Mouse (Mus musculus) urinary bladder, postnatal 4 days (tissue): Measurements from ENCODE around the gene H2-M5.
A peak's percentile ranks its signal among the peaks of the same experiment; 100 is the strongest.
"Not testable (repeated sequence)": the region's sequence is repeated elsewhere in the genome, so short reads cannot be mapped to it uniquely, and the experiment has no call there.

Experiments
- DNase-seq, 2 experiments: peaks; one replicate each; pipeline ENCODE4 v3.0.0; 2021 to 2022; ENCODE audit warnings: low spot score in 2 of 2

The H2-M5 gene

DNA sequence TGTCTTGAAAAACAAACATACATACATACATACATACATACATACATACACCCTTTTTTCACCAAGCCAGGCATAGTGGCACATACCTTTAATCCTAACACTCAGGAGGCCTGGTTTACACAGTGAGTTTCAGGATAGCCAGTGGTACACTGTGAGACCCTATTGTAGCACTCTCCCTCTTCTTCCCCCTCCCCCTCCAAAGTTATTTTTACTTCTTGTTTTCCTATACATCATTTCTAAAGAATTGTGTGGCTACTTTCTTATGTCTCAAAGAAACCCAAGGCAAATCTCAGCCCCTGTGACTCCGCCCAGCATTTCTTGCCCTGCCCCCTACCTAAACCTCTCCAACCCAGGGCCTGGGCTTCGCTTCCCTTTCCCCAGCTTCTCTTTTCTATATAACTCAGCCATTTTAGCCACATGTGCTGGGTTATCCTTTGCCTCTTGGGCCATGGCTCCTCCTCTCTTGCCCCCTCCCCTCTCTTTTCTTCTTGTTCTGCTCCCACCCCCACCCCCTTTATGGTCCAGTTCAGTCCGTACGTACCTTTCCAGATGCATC is 4.5 kb upstream of the H2-M5 start:
- no peak for DNase-seq

DNA sequence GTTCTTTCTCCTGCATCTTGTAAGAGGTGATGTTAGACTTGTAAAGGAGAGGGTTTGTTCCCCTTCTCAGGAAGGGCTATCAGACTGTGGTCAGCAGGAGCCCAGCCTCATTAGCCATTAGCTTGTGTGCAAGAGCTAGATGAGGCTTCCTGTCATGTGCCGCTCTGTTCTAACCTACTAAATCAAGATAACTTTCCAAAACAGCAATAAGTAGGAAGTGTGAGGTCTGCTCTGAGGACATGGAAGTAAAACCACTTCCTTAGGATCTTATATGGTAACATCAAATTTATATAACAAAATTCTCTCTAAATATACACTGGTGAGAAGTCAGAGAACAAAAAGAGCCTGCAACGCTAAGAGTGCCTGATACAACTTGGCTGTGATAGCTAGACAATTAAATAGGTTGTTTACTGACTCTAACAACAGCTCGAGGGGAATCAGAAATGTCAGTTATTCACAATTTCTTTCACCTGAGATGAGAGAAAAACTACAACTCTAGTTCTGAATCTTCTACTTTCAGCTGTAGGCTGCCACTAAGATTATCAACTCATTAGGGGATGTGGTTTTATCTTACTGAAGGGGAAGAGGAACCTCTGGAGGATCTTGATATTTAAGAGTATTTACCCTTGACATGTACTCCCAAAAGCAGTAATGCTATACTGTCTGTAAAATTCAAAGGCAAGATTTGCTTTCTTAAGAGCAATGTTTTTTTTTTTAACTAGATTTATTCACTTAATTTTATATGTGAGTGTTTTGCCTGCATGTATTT is 3.2 kb upstream of the H2-M5 start:
- DNase-seq = no peak

DNA sequence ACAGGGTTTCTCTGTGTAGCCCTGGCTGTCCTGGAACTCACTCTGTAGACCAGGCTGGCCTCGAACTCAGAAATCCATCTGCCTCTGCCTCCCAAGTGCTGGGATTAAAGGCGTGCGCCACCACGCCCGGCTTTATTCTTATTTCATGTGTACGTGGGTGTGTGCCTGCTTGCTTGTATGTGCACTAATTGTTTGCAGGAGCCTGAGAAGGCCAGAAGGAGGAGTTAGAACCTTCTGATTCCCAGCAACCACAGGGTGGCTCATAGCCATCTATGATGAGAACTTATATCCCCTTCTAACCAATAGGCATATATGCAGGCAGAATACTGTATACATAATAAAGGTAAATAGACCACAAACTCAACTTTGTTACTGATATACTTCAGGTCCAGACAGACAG is 1.3 kb upstream of the H2-M5 start:
- DNase-seq = not testable (repeated sequence)

DNA sequence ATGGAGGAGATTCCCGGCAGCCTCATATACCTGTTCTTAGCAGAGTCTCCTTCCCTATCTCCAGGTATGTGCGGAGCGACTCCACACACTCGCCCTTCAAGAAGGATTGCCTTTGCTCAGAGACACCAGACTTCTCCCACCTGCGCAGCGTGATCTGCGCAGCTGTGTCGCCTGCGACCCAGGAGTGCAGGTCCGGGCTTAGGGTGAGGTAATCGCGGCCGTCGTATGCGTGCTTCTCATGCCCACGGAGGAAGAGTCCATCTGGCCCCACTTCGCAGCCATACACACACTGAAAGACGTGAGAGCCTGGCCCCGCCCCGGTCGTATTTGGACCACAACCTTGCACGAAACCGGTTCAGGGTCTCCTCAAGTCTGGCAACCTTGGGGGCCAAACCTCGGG is 862 bp downstream of the H2-M5 start:
- no peak for DNase-seq

DNA sequence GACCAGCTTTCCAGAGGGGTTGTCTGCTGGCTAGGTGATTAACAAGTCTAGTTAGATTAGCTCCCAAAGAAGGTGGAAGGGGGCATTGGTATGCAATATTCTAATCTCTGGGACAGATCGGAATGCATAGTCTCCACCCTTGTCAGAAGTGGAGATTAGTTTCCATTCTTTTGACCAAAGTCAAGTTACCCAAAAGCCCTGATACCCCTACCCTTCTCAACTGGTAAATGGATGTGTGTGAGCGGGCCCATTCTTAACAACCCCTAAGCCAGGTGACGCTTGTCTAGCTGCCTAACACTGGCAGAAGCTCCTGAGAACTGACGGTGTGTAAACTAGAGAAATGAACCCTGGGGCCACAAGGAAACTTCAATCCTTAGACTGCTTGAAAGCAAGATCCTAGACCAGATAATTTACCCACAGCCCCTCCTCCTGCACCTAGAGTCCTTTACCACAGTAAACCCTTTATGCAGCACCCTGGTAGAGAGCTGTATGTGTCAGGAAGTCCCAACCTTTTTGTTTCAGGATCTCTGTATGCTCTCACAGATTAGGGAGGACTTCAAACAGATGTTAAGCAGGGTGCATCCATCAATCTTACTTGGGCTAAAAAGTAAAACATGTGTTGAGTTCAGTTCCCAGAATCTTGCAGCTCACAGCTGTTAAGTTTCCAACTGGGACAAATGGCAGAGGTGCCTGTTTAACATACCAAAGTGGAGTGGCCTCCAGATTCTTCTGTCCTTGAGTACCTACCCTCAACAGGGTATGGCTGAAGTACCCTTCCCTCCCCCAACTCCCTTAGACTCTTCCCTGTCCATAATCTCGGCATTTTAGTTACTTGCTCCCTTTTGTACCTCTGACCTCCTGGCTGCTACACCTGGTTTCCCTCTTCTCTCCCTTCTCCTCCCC is 6.8 kb downstream of the H2-M5 start:
- no peak for DNase-seq

DNA sequence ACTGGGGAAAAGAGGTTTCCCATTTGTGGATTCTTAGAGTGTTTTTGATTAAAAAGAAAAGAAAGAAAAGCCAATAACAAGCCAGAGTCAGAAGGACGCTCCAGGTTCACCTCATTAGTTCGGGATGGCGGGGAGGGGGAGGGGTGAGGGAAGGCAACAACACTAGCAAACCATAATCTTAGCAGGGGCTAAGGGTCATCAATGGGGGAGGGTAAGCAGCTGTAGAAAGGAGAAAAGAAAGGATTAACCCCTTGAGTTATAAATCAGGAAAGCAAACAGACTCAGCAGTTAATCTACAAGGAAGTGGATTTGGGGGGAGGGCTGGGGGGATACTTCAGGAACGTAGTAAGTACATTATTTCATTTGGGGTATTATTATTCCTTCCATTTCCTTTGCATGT is 7.5 kb downstream of the H2-M5 start:
- no peak for DNase-seq

DNA sequence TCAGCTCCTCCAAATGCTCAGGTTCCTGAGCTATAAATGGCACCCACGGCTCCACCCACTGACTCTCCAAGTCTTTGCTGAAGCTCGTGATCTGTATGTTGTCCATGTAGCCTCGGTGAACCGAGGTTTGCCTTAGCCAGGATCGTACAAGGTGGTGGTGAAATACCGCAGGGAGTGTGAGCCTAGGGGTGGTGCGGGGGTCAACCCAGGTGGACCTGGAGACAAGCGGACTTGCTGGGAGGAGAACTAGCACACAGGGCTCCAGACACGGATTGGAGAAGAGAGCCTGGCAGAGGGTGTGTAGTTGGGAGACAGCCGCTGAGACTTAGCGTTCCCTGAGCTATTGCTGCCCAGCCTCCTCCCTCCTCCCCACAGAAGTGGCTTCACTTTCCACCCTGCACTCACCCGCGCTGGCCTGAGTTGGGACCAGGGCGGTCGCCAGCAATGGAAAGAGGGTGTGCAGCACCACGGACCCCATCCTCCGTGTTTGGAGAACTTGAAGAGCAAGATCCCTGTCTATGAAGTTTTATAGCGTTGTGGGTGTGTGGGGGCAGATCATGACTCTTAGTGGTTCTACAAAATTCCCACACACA is 8.0 kb downstream of the H2-M5 start, which contains the start of gene 2410137M14Rik:
TSS of gene 2410137M14Rik (minus strand) at position 17 of the 593 bp plus-strand sequence.
- DNase-seq = no peak

DNA sequence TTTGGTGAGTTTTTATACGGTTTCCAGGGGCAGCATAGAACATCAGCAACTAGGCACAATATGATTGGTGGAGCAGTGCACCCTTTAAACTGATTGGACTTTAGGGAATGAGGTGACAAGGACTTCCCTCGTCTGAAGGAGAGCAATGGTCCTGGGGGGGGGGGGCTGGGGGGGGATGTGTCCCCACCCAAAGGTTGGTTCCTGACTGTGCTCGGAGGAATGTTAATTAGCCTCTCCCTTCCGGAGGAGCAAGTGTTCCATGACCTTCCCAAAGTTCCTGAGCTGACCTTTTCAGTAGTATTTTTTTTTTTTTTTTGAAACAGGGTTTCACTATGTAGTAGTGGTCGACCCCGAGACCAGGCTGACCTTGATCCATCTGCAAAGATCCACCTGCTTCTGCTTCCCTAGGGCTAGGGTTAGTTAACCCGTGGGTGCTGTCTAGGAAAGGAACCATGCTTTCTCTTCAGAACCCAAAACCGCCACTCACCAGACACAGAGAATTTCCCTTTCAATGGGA is 16.0 kb downstream of the H2-M5 start:
- DNase-seq = no peak

DNA sequence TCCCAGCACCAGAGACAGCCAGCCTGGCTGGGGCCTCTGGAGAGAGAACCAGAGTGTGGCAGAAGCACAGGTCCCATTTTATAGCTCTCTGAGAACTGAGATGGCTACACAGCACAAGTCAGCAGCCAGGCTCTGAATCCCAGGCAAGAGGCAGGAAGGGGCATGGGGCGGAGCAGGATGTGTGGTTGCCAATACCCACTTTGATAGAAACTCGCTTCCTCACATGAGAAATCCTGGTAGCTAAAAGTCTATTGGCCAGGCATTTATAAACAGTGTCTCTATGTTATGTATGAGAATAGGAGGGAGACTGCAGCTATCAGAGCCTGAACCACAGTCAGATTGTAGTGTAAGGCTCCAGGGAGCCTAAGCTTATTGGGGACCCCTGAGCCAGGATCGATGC is 16.5 kb downstream of the H2-M5 start:
- no peak for DNase-seq

DNA sequence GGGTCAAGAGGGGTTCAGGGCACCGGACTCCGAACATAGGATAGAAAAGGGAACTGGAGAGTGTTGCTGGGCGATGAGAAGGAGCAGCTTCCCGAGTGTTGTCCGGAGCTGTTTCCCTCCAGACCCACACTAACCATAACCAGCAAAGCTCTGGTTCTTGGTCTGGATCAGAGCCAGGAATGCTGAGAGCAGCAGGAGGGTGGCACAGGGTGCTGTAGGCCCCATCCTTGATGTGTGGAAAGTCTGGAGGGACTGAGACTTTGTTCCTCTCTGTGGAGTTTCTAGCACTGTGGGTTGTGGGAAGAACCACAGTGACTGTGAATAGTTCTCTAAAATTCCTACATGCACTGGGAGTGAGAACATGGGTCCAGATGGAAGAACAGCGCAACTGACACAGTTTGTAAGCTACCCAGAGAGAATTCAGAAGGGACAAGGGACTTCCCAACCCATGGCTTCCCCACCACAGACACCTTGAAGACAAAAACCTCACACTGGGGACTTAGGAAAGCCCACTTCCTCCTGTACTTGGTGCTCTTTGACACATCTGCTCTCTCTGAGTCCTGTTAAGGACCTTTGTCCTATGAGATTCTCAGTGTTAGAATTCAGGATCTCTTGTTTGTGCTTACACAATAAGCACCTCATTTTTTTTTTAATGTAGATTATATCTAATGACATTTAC is 18.0 kb downstream of the H2-M5 start:
- no peak for DNase-seq

DNA sequence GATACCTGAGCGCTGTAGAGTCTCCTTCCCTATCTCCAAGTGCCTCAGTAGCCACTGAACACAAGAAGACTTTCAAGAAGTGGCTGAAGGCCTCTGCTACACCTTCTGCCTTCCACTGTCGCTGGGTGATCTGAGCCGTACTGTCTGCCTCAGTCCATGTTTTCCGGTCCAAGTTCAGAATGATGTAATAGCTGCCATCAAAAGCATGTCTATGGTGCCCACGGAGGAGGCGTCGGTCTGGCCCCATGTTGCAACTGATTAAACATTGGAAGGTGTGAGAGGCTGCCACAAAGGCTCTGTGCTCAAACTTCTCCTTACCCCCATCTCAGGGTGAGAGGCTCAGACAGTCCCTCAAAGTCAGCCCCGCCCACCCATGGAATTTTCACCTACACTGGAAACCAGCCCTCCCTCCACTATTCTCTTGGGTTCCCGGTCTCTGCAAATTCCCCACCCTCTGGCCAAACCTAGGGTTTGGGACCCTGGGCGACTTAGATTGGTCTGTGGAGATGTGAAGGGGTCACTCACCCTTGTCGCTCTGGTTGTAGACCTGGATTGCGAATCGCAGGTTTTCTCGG is 18.9 kb downstream of the H2-M5 start:
- no peak for DNase-seq

DNA sequence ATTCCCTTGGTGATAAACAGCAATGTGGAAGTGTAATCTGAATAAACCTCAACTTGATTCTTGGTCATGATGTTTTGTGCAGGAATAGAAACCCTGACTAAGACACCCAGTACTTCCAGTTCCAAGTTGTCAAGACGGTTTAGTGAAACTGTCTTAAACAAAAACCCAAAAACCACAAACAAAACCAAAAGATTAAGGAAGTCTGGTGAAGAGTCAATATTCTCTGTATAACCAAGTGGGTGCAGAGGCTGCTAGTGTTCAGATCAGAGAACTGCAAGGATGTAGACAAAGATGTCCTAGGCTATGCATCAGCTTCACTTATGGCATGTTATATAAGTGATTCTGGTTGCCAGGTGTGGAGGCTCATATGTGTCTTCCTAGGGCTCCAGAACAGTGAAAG is 22.5 kb downstream of the H2-M5 start:
- DNase-seq = no peak

DNA sequence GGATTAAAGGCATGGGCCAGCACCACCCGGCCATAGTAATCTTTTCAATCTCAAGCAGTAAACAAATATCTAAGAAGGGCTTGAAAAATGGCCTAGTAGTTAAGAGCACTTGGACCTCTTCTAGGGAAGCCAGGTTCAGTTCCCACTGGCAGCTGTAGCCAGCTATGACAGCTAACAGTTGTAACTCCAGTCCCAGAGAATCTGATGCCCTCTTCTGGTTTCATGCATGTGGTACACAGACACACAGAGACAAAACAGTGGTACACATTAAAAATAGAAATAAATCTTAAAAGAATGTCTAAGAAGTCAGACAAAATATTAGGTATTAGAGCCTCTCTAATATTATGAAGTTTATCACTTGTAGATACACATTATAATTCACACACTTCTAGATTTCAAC is 28.2 kb downstream of the H2-M5 start:
- DNase-seq = no peak

DNA sequence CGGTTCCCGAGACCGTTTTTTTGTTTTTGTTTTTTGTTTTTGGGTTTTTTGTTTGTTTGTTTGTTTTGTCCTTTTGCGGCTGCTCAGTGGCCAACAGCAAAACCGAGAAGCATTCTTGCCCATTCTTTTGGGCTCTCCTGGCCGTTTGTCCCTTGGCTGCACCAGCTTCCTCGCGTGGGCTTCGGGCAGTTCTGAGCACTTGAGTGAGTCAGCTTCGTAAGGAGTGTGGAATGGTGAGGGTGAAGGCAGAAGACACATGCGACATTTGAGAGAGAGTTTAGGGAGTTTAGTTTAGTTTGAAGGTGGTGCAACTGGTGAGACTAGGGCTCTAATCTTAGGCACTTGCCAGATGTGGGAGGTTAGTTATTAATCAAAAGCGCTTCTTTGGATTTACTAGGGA is 30.5 kb downstream of the H2-M5 start:
- no peak for DNase-seq

DNA sequence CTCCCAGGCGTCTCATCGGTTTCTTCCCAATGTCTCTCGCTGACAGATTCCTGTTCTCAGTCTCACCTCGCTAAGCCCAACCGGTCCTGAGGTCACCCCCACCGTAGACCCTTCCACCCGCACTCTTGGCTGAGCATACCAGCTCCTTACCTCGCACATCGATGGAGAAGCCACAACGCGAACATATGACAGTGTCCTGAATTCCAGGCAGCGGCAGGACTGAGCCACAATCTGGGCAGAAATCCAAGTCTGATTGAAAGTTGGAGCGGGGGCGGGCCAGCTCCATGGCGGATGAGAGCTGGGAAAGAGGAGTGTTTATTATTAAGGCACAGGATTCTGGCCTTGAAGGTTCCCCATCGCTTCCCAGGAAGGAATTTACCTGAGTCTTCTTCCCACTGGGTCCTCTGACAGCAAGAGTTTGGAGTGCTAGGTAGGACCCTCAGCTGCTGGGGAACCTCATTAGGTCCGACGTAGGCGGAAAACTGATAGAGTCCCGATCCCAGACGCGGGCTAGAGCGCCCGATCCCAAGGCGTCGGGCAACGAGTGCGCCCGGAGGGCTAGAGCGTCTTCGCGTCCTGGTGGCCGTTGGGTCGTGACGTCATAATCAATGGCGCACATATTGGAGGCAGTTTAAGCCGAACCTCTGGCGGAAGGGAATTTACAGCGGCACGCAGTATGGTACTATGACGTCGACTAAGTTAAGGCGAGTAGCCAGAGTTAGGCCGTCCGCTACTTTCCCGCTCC is 31.2 kb downstream of the H2-M5 start, which contains the start of the genes Znrd1 and Znrd1as:
TSS of gene Znrd1 (minus strand) at position 561 of the 745 bp plus-strand sequence.
TSS of gene Znrd1as (plus strand) at position 594 of the 745 bp plus-strand sequence.
- DNase-seq = peak; percentile 90 to 92

DNA sequence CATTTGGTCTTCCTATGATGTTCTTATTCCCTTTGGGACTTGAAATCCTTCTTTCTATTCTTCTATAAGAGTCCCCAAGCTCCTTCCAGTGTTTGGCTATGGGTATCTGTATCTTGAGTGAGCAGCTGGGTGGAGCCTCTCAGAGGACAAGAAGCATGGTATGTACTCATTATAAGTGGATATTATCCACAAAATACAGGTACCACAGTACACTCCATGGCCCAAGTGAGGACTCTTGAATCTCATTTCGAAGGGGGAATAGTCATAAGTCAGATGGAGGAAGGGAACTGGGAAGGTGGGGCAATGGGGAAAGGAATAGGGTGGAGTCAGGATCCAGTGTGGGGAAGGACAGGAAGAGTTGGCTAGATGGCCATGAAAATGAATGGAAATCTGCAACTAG is 36.3 kb downstream of the H2-M5 start:
- no peak for DNase-seq

DNA sequence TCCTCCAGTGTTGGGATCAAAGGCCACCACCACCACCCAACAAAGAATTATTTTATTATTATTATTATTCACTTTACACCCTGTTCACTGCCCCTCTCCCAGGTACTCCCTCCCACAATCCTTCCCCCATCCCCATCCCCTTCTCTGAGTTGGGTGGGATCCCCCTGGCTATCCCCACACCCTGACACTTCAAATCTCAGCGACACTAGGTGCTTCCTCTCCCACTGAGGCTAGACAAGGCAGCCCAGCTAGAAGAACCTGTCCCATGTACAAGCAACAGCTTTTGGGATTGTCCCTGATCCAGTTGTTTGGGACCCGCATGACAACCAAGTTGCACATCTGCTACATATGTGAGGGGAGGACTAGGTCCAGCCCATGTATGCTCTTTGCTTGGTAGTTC is 36.7 kb downstream of the H2-M5 start:
- no peak for DNase-seq

DNA sequence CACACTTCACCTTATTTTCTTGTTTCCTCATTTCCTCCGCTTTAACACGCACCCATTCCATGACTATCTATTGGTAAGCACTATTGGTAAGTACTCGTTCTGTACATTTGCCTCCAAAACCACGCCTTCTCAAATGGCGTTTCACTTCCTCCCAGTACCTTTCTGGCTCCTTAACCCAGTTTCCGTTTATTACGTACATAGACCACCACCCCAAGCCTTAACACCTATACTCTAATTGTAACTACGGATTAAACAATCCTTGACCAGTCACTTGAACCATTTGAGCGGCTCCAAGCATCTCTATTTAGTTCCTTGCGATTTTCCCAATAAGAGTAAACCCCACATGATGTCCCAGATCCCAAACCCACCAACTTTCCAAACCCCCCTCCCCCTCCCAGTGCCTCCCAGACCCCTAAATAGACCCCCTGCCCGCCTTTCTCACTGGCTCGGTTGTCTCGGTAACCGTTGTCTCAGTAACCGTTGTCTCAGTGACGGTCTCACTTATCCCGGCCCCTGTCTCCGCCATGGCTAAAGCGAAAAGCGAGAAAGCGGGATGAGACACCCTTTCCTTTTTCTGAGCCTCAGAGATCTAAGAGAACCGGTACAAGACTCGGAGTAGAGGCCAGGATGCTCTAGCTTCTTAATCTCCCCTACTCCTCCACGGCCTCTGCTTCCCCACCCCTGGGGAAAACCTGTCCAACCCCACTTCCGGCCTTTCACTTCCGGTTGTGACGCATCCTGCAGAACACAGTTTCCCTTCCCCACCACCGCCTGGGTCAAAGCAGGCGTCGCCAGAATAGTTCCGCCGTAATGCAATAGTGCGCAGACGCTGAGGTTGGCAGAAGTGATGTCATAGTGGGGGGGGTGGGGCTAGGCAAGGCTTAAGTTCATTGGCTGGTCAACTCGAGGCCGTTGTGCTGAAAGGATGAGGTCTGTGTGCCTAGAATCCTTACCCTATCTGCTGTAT is 38.1 kb downstream of the H2-M5 start, which contains the start of gene Ppp1r11:
TSS of gene Ppp1r11 (minus strand) at position 761 of the 967 bp plus-strand sequence.
- peak; percentile 92 to 94 for DNase-seq

DNA sequence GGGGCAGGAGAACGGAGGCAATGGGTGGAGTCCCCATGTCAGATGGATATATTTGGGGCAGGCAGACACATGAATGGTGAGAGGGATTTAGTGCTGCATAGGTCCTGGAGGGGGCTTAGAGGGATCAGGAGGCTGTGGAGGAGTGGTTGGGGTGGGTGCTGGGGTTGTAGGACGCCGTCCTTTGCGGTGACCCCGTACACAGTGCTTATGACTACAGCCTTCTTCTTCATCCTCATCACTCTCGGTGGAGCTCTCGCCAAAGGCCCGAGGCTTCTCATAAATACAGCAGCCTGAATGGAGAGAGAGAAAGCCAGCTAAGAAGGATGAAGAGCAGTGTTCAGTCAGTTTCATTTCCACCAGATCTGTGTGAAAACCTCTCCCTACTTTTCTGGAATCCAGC is 40.1 kb downstream of the H2-M5 start:
- DNase-seq = no peak
